Mouse (Mus musculus): ENCODE measurements around the gene Fam110a. TPM values are rescaled to one million over a fixed set of nuclear protein-coding genes. Genes with fewer than 3 reads are reported as not detected.

The Fam110a gene
- polyA plus RNA-seq, 1 experiment: 42.1 TPM

DNA sequence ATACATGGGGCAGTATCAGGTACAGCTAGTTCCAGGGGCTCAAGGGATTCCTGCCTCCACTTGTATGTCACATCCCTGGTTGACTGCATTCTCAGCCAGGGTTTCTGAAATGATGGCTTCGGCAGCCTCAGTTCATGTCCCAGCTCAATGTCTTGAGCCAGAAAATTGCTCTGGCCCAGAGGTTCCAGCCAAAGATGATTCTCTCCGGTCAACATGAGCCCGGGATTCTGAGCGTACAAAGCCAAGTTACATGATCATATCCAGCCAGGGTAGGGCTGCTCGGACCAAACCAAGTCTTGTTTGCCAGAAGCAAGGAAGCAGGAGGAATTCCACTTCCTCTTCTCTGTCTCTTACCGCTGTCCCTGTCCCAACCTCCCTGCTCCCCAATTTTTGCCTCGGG is 31.7 kb downstream of the Fam110a start:
- Histone ChIP-seq H3K4me3 (replicated peaks; ENCODE audit: extremely low read depth, low read depth, low read length) (no peak overlapping the region), H3K4me1 (ENCODE audit: control insufficient read depth, insufficient read depth, low read length) (no peaks in the 10 kb centered on the region)
- TF ChIP-seq POLR2A (IDR thresholded peaks at IDR 0.05; ENCODE audit: borderline replicate concordance, extremely low read depth, low read depth, low read length) (no peak), CTCF (IDR thresholded peaks at IDR 0.05; ENCODE audit: insufficient read depth, low read length) (no peak)
- 71% methylated on average over 7 of the region's 7 CpGs for WGBS
- no peak for DNase-seq

DNA sequence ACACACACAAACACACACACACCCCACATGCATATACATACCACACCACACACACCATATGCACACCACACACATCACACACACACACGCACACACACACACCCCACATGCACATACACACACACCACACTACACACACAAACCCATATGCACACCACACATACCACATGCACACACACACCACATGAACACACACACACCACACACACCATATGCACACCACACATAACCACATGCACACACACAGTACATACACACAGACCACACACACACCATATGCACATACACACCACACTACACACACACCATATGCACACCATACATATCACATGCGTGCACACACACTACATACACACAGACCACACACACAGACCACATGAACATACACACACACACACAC is 32.4 kb downstream of the Fam110a start:
- DNase-seq: no peak
- no peak for TF ChIP-seq POLR2A (IDR thresholded peaks at IDR 0.05; ENCODE audit: borderline replicate concordance, extremely low read depth, low read depth, low read length)
- TF ChIP-seq CTCF (IDR thresholded peaks at IDR 0.05; ENCODE audit: insufficient read depth, low read length): no peak
- Histone ChIP-seq H3K4me1 (ENCODE audit: control insufficient read depth, insufficient read depth, low read length) (no peaks in the 10 kb centered on the region), H3K4me3 (replicated peaks; ENCODE audit: extremely low read depth, low read depth, low read length) (no peak overlapping the region)
- 87% methylated on average over 2 of the region's 2 CpGs for WGBS

DNA sequence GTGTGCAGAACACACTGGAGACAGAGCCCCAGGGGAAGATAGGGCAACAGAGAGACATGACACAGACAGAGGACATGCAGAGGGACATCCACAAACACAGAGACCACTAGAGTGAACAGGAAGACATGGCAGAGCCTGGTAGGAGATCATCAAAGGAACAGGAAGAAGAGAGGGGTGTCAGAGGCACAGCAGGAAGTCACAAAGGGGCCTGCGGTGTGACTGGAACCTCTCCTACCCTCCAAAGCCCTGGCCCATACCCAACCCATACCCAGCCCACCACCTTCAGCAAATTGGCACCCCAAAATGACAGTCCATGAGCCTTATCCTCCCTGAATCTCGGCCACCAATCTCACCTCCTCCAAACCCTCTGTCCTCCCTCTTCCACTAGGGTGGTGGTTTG is 35.9 kb downstream of the Fam110a start:
- no peak for DNase-seq
- TF ChIP-seq CTCF (IDR thresholded peaks at IDR 0.05; ENCODE audit: insufficient read depth, low read length) (no peak), POLR2A (IDR thresholded peaks at IDR 0.05; ENCODE audit: borderline replicate concordance, extremely low read depth, low read depth, low read length) (no peak)
- 44% methylated on average over 2 of the region's 2 CpGs for WGBS
- Histone ChIP-seq H3K4me1 (ENCODE audit: control insufficient read depth, insufficient read depth, low read length) (no peaks in the 10 kb centered on the region), H3K4me3 (replicated peaks; ENCODE audit: extremely low read depth, low read depth, low read length) (no peak overlapping the region)

DNA sequence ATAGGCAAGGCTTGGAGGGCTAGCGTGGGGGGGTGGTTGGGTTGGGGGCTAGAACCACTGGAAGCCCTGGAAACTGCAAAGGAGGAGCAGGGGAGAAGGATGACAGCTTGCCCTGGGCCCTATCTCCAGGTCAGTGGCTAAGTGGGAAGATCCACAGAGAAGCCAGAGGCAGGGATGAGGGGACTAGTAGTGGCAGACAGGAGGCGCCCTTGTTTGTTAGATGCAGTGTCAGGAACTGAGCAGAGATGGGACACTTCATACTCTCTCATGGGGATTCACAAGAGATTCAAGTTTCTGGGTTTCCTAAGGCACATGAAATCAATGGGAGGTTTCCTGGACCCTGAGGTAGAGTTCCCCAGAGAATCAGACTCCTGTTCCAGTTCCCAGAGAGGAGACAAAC is 38.8 kb downstream of the Fam110a start:
- TF ChIP-seq POLR2A (IDR thresholded peaks at IDR 0.05; ENCODE audit: borderline replicate concordance, extremely low read depth, low read depth, low read length) (no peak), CTCF (IDR thresholded peaks at IDR 0.05; ENCODE audit: insufficient read depth, low read length) (peak; percentile 84)
- WGBS: 45% methylated on average over 2 of the region's 2 CpGs
- peak; percentile 56 for DNase-seq
- Histone ChIP-seq H3K4me1 (ENCODE audit: control insufficient read depth, insufficient read depth, low read length) (peaks cover 3% of the 10 kb centered on the region; the same call in 1 of the 2 replicates), H3K4me3 (replicated peaks; ENCODE audit: extremely low read depth, low read depth, low read length) (no peak overlapping the region)

DNA sequence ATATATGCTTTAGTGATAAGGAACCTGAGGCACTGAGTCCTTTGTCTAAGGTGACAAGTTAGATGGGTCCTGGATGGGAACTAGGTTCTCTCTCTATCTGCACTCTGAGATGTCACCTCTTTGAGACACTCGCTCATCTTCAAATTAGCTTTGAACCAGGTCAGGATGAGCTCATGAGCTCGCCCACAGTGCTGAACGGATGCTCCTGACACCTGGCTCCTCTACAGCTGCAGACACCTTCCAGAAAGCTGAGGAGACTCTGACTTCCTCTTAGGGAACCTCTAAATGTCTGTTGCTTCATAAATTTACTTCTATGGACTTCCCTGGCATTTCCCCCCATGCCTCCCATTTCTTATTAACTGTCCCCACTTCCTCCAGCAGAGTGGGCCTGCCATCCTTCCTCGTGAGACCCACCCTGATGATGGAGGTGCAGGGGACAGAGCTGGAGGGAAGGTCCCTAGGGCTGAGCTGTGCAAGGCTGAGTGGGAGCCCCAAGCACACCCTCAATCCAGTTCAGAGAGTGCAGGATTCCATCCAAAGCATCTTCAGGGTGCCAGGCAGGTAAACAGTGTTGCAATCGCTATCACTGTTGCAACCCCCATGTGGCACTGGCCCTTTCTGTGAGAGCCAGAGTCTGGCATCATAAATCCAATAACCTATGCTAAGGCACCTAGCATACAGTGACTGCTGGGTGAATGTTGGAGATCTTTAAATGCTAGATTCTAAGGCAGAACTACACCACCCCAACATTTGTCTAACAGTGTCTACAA is 40.2 kb downstream of the Fam110a start:
- H3K4me3 ChIP-seq (replicated peaks; ENCODE audit: extremely low read depth, low read depth, low read length): no peak overlapping the region
- TF ChIP-seq POLR2A (IDR thresholded peaks at IDR 0.05; ENCODE audit: borderline replicate concordance, extremely low read depth, low read depth, low read length): no peak
- no peak for TF ChIP-seq CTCF (IDR thresholded peaks at IDR 0.05; ENCODE audit: insufficient read depth, low read length)
- DNase-seq: no peak
- WGBS: 69% methylated on average over 5 of the region's 5 CpGs
- H3K4me1 ChIP-seq (ENCODE audit: control insufficient read depth, insufficient read depth, low read length): peaks cover 3% of the 10 kb centered on the region; the same call in 1 of the 2 replicates

DNA sequence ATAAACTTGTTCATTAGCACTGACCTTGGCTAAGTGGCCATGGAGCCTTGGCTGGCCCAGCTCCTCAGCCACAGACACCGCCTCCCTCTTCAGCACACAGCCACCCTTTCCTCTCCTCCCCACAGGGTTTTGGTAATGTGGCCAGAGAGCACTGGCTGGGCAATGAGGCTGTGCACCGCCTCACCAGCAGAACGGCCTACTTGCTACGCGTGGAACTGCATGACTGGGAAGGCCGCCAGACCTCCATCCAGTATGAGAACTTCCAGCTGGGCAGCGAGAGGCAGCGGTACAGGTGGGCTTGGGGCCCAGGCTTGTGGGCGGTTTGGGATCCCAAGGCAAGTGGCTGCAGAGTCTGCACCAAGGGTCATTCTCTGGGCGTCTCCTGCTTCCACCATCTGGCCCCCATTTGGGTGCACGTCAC is 41.2 kb downstream of the Fam110a start:
- DNase-seq: no peak
- WGBS: 47% methylated on average over 11 of the region's 11 CpGs

DNA sequence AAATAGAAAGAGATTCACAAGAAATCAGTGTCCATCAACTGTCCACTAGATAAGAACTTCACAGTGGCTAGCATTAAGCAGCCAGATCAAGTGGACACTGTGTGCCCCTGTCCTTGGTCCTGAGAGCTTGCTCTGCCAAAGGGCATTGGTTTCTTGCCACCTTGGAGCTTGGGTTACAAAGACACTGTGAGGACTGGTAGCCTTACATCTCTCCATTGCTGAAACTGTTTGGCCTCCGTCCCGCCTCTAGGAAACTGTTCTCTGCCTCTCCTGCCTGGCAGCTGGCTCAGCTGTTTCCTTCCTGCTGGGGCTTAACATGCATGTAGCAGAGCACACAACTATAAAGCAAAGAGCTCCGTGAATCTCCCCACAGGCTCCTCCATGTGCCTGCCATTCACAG is 42.1 kb downstream of the Fam110a start:
- Histone ChIP-seq H3K4me3 (replicated peaks; ENCODE audit: extremely low read depth, low read depth, low read length) (no peak overlapping the region), H3K4me1 (ENCODE audit: control insufficient read depth, insufficient read depth, low read length) (peaks cover 3% of the 10 kb centered on the region; the same call in 1 of the 2 replicates)
- DNase-seq: no peak
- WGBS: 20% methylated on average over 3 of the region's 3 CpGs
- no peak for TF ChIP-seq CTCF (IDR thresholded peaks at IDR 0.05; ENCODE audit: insufficient read depth, low read length)
- TF ChIP-seq POLR2A (IDR thresholded peaks at IDR 0.05; ENCODE audit: borderline replicate concordance, extremely low read depth, low read depth, low read length): no peak

More for the DNA sequence above, 41.2 kb downstream of the Fam110a start:
- Histone ChIP-seq H3K4me1 (ENCODE audit: control insufficient read depth, insufficient read depth, low read length) (peaks cover 3% of the 10 kb centered on the region; the same call in 1 of the 2 replicates), H3K4me3 (replicated peaks; ENCODE audit: extremely low read depth, low read depth, low read length) (no peak overlapping the region)
- TF ChIP-seq POLR2A (IDR thresholded peaks at IDR 0.05; ENCODE audit: borderline replicate concordance, extremely low read depth, low read depth, low read length): no peak
- TF ChIP-seq CTCF (IDR thresholded peaks at IDR 0.05; ENCODE audit: insufficient read depth, low read length): no peak

DNA sequence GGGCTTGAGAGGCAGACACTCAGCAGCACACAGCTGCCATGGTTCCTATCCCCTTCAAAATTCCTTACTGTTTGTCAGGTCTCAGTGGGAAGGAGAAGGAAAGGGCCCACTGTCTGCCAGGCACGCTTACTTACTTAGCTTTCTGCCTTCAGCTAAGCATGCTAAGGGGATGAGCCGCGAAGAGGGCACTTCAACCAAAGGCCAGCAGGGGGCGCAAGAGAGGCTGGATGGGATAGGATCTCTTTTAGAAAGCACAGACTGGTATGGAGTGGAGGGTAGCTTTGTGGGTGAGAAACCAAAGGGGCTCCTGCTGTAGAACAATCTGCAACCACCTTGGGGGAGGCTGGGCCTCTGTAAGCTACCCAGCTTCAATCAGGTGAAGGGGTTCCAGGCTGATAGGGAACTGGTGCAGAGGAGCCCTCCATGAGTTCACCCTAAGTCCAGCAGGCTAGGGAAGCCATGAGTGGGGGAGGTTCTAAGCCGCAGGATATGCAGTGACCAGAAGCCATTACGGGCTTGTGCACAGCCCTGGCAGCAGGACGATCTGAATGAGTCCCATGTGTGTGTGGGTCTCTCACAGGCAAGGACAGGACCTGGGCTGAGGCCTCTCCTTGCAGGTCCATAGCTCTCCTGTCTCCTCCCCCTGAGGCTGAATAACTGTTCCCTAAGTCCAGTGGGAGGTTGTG is 49.5 kb downstream of the Fam110a start:
- 33% methylated on average over 7 of the region's 7 CpGs for WGBS

DNA sequence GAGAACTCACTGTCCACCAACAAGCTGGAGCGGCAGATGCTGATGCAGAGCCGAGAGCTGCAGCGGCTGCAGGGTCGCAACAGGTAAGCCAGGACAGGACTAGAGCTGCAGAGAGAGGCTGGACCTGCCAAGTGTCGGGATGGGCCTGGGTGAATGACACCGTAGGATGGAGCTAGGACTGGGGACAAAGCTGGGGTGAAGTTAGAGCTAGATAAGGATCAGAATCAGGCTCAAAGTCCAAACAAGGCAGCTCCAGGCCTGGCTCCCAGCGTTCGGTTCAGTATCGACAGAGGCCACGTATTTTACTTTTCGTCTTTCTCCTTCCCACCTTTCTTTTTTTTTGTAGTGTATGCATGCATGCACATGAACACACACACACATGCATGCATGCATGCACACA is 52.9 kb downstream of the Fam110a start:
- Histone ChIP-seq H3K4me1 (ENCODE audit: control insufficient read depth, insufficient read depth, low read length) (no peaks in the 10 kb centered on the region), H3K4me3 (replicated peaks; ENCODE audit: extremely low read depth, low read depth, low read length) (no peak overlapping the region)
- TF ChIP-seq CTCF (IDR thresholded peaks at IDR 0.05; ENCODE audit: insufficient read depth, low read length): no peak
- WGBS: 86% methylated on average over 11 of the region's 11 CpGs
- no peak for DNase-seq

More for the DNA sequence above, 49.5 kb downstream of the Fam110a start:
- DNase-seq: peak; percentile 84
- Histone ChIP-seq H3K4me1 (ENCODE audit: control insufficient read depth, insufficient read depth, low read length) (no peaks in the 10 kb centered on the region), H3K4me3 (replicated peaks; ENCODE audit: extremely low read depth, low read depth, low read length) (no peak overlapping the region)
- TF ChIP-seq POLR2A (IDR thresholded peaks at IDR 0.05; ENCODE audit: borderline replicate concordance, extremely low read depth, low read depth, low read length): no peak
- peak; percentile 89 for TF ChIP-seq CTCF (IDR thresholded peaks at IDR 0.05; ENCODE audit: insufficient read depth, low read length)

DNA sequence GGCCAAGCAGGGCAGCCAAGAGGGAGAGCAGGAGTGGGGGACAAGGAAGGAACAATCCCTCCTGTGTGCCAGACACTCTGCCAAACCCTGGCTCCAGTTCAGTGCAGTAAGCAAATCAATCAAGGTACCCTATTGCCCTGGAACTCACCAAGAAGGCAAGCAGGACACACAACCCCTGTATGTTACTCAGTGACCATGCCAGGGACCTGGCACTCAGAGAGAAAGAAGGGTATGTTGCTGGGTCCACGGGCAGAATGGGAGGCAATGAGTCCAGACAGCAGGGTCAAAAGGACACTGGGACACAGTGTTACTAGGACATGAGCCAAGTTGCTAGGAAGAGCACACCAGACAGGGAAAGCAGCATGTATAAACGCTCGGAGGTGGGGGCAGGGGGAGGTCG is 54.3 kb downstream of the Fam110a start:
- WGBS: 40% methylated on average over 4 of the region's 4 CpGs
- TF ChIP-seq CTCF (IDR thresholded peaks at IDR 0.05; ENCODE audit: insufficient read depth, low read length) (no peak), POLR2A (IDR thresholded peaks at IDR 0.05; ENCODE audit: borderline replicate concordance, extremely low read depth, low read depth, low read length) (no peak)
- no peak for DNase-seq
- Histone ChIP-seq H3K4me3 (replicated peaks; ENCODE audit: extremely low read depth, low read depth, low read length) (no peak overlapping the region), H3K4me1 (ENCODE audit: control insufficient read depth, insufficient read depth, low read length) (no peaks in the 10 kb centered on the region)

All from lung, adult 2 months (tissue).